Mouse (Mus musculus): ENCODE data around the gene Spns2. TPM values are rescaled to one million over a fixed set of nuclear protein-coding genes. Genes with fewer than 3 reads are reported as not detected.

Spns2 gene
- polyA plus RNA-seq (2012; ENCODE audit: insufficient read depth, low replicate concordance): 63.1 and 65.1 TPM in 2 replicates

DNA sequence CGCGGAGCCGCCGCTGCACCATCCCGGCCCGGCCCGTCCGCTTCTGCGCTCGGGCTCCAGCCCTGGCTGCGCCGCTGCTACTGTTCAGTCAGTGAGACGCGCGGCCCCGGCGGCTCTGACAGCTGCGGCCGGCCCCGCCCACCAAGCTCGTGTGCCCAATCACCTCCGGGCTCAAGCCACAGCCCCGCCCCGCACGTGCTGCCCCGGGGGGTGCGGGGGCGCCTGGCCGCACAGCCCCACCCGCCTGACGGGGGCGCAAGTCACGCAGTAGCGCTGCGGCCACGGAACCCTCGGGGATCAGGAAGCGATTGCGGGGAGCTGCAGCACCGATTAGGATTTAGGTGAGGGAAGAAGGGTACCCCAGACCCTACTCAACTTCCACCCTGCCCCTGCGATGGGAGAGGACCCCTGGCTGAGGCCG is at the start of gene Spns2:
Spns2 (minus strand) TSS at position 24 of the 421 bp plus-strand sequence.
- peaks cover 10% of the 10 kb centered on the region for H3K27me3 ChIP-seq (replicated peaks)
- H3K4me1 ChIP-seq: peaks cover 63% of the 10 kb centered on the region

GRCm38 (mm10) chr11:72538811-72539210 is 49.1 kb upstream of the Spns2 start:
- peaks cover 33% of the 10 kb centered on the region for H3K4me1 ChIP-seq
- TF ChIP-seq FLI1 (IDR thresholded peaks at IDR 0.05; ENCODE audit: low read length): no peak
- no peak for TF ChIP-seq GATA1 (IDR thresholded peaks at IDR 0.05; ENCODE audit: borderline replicate concordance, low read length)
- peaks cover 6% of the 10 kb centered on the region for H3K27me3 ChIP-seq (replicated peaks)
- peaks cover 3% of the 10 kb centered on the region; the same call in 1 of the 2 replicates for H3K9me3 ChIP-seq
- H3K4me3 ChIP-seq (replicated peaks): no peak overlapping the region
- H3K36me3 ChIP-seq (replicated peaks; ENCODE audit: low read length): peaks cover 47% of the 10 kb centered on the region

More for the DNA sequence above, at the start of gene Spns2:
- Histone ChIP-seq H3K9me3 (no peaks in the 10 kb centered on the region), H3K36me3 (replicated peaks; ENCODE audit: low read length) (peaks cover 12% of the 10 kb centered on the region), H3K4me3 (replicated peaks) (peak within 1 kb of the TSS; percentile 97)
- TF ChIP-seq FLI1 (IDR thresholded peaks at IDR 0.05; ENCODE audit: low read length): no peak
- no peak for TF ChIP-seq GATA1 (IDR thresholded peaks at IDR 0.05; ENCODE audit: borderline replicate concordance, low read length)

DNA sequence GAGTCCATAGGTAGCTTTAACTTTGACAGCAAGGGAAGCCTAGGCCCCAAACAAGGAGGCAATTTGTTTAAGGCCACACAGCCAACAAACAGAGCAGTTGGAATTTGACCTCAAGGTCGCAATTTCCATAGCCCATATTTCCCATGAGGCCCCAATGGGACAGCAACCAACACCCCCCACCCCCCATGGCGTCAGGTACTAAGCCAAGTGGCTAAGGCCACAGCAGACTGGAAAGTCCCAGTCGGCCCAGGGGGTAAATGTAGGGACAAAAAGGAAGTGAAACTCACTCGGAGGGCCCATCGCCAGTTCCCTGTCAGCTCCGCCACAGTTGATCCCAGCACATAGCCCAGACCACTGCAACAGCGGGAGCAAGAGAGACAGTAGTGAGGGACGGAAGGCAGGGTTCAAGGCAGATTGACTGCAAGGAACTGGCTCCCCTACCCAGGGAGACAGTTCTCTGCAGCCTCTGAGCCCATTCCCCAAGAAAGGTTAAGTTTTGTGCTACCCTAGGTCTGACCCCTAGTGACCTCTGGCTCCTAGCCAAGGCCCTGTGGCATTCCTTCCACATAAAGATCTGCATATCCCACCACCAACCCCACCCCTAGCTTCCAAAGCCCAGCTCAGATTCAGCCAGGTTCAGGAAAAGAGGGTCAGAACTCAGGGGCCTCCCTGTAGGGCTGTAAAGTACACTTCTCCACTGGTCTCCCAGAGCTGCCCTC is 48.5 kb upstream of the Spns2 start:
- peaks cover 3% of the 10 kb centered on the region; the same call in 1 of the 2 replicates for H3K9me3 ChIP-seq
- H3K27me3 ChIP-seq (replicated peaks): peaks cover 6% of the 10 kb centered on the region
- H3K4me3 ChIP-seq (replicated peaks): no peak overlapping the region
- peaks cover 33% of the 10 kb centered on the region for H3K4me1 ChIP-seq
- TF ChIP-seq GATA1 (IDR thresholded peaks at IDR 0.05; ENCODE audit: borderline replicate concordance, low read length): no peak
- TF ChIP-seq FLI1 (IDR thresholded peaks at IDR 0.05; ENCODE audit: low read length): no peak
- H3K36me3 ChIP-seq (replicated peaks; ENCODE audit: low read length): peaks cover 50% of the 10 kb centered on the region

DNA sequence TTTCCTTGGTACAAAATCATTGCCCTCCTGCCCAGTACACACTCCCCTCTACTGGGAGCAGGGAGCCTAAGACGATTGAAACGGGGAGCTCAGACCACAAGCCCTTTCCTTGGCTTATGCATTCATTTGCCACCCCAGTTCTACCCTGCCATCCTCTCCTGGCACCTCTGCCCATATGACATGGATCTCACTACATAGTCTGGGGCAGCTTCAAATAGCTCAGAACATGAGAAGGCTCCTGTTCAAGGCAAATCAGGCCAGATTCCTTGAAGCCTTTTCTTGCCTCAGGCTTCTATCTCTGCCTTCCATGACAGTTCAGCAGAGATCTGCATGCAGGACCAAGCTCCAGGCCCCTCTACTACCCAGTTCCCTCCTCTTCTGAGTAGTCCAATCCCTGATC is 47.8 kb upstream of the Spns2 start:
- H3K4me3 ChIP-seq (replicated peaks): no peak overlapping the region
- peaks cover 54% of the 10 kb centered on the region for H3K36me3 ChIP-seq (replicated peaks; ENCODE audit: low read length)
- TF ChIP-seq GATA1 (IDR thresholded peaks at IDR 0.05; ENCODE audit: borderline replicate concordance, low read length): no peak
- TF ChIP-seq FLI1 (IDR thresholded peaks at IDR 0.05; ENCODE audit: low read length): no peak
- peaks cover 3% of the 10 kb centered on the region; the same call in 1 of the 2 replicates for H3K9me3 ChIP-seq
- peaks cover 33% of the 10 kb centered on the region for H3K4me1 ChIP-seq
- H3K27me3 ChIP-seq (replicated peaks): peaks cover 6% of the 10 kb centered on the region

- Histone ChIP-seq H3K36me3 (replicated peaks; ENCODE audit: low read length) (peaks cover 43% of the 10 kb centered on the region), H3K27me3 (replicated peaks) (peaks cover 8% of the 10 kb centered on the region), H3K4me1 (peaks cover 28% of the 10 kb centered on the region), H3K9me3 (peaks cover 3% of the 10 kb centered on the region; the same call in 1 of the 2 replicates), H3K4me3 (replicated peaks) (no peak overlapping the region)
- TF ChIP-seq FLI1 (IDR thresholded peaks at IDR 0.05; ENCODE audit: low read length): no peak
- TF ChIP-seq GATA1 (IDR thresholded peaks at IDR 0.05; ENCODE audit: borderline replicate concordance, low read length): no peak
These were observed 45.8 kb upstream of the Spns2 start for GRCm38 (mm10) chr11:72535519-72535918.

- peaks cover 13% of the 10 kb centered on the region for H3K4me1 ChIP-seq
- peaks cover 3% of the 10 kb centered on the region; the same call in 1 of the 2 replicates for H3K9me3 ChIP-seq
- peaks cover 24% of the 10 kb centered on the region for H3K27me3 ChIP-seq (replicated peaks)
- peaks cover 51% of the 10 kb centered on the region for H3K36me3 ChIP-seq (replicated peaks; ENCODE audit: low read length)
- TF ChIP-seq FLI1 (IDR thresholded peaks at IDR 0.05; ENCODE audit: low read length) (no peak), GATA1 (IDR thresholded peaks at IDR 0.05; ENCODE audit: borderline replicate concordance, low read length) (no peak)
- no peak overlapping the region for H3K4me3 ChIP-seq (replicated peaks)
These were observed 43.2 kb upstream of the Spns2 start for GRCm38 (mm10) chr11:72532890-72533289.

DNA sequence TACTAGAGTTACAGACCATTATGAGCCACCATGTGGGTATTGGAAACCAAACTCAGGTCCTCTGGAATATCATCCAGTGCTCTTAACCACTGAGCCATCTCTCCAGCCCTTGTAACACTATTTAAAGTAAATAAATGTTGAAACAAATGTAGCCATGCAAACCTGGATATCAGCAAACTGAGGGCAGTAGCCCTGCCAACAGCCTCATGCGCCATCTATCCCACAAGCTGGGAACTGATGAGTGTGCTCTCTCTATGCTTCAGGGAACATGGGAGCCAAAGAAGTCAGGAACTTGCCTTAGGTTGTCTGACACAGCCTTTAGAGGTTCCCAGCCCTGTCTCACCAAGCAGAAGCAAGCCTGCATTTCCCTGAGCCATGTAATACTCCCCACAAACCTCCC is 41.9 kb upstream of the Spns2 start:
- H3K27me3 ChIP-seq (replicated peaks): peaks cover 20% of the 10 kb centered on the region
- peaks cover 3% of the 10 kb centered on the region; the same call in 1 of the 2 replicates for H3K9me3 ChIP-seq
- TF ChIP-seq FLI1 (IDR thresholded peaks at IDR 0.05; ENCODE audit: low read length) (no peak), GATA1 (IDR thresholded peaks at IDR 0.05; ENCODE audit: borderline replicate concordance, low read length) (no peak)
- peaks cover 44% of the 10 kb centered on the region for H3K36me3 ChIP-seq (replicated peaks; ENCODE audit: low read length)
- no peak overlapping the region for H3K4me3 ChIP-seq (replicated peaks)
- peaks cover 4% of the 10 kb centered on the region for H3K4me1 ChIP-seq

- Histone ChIP-seq H3K27me3 (replicated peaks) (peaks cover 18% of the 10 kb centered on the region), H3K9me3 (peaks cover 3% of the 10 kb centered on the region; the same call in 1 of the 2 replicates), H3K4me3 (replicated peaks) (no peak overlapping the region), H3K4me1 (peaks cover 3% of the 10 kb centered on the region), H3K36me3 (replicated peaks; ENCODE audit: low read length) (peaks cover 39% of the 10 kb centered on the region)
- TF ChIP-seq FLI1 (IDR thresholded peaks at IDR 0.05; ENCODE audit: low read length) (no peak), GATA1 (IDR thresholded peaks at IDR 0.05; ENCODE audit: borderline replicate concordance, low read length) (no peak)
These were observed 41.4 kb upstream of the Spns2 start for GRCm38 (mm10) chr11:72531144-72531543.

DNA sequence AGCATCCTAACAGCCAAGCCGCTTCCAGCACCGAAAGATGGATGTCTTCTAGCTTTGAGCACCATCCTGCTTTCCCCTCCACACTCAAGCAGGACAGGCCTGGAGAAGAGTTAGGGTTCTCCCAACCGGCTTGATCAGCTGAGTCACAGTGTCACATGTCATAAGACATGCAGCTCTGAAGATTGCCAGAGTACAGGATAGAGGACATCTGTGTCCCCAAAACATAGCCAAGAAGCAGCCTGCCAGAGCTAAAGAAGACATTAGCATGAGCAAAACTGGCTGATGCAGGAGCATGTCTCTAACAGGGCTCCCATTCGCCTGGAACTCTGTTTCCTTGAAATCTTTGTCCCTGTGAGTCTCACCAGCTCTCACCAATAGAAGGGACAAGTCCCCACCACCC is 36.5 kb upstream of the Spns2 start:
- Histone ChIP-seq H3K9me3 (no peaks in the 10 kb centered on the region), H3K4me3 (replicated peaks) (no peak overlapping the region), H3K4me1 (peaks cover 21% of the 10 kb centered on the region), H3K36me3 (replicated peaks; ENCODE audit: low read length) (peaks cover 20% of the 10 kb centered on the region), H3K27me3 (replicated peaks) (peaks cover 18% of the 10 kb centered on the region)
- TF ChIP-seq FLI1 (IDR thresholded peaks at IDR 0.05; ENCODE audit: low read length) (no peak), GATA1 (IDR thresholded peaks at IDR 0.05; ENCODE audit: borderline replicate concordance, low read length) (no peak)

DNA sequence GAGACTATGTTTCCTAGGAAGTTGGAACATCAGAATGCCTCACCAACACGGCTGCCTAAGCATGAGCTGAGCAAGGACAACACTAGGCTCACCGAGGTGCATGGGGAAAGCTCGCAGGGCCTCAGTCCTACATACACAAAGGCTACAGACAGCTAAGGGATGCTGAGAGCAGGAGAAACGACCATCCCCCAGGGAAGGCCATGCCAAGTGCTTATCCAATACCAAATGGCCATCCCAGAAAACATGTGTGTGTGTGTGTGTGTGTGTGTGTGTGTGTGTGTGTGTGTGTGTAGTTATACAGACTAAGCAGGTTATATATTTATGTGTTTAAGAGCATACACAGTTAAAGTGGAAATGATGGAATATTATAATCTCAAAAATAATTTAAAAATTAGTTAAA is 34.0 kb upstream of the Spns2 start:
- no peak overlapping the region for H3K4me3 ChIP-seq (replicated peaks)
- no peaks in the 10 kb centered on the region for H3K9me3 ChIP-seq
- peaks cover 45% of the 10 kb centered on the region for H3K4me1 ChIP-seq
- peaks cover 4% of the 10 kb centered on the region for H3K27me3 ChIP-seq (replicated peaks)
- peaks cover 18% of the 10 kb centered on the region for H3K36me3 ChIP-seq (replicated peaks; ENCODE audit: low read length)
- no peak for TF ChIP-seq FLI1 (IDR thresholded peaks at IDR 0.05; ENCODE audit: low read length)
- no peak for TF ChIP-seq GATA1 (IDR thresholded peaks at IDR 0.05; ENCODE audit: borderline replicate concordance, low read length)
